Mouse (Mus musculus) stomach, embryonic 16.5 days (tissue): ENCODE measurements around the gene Krt75. TPM values are rescaled to one million over a fixed set of nuclear protein-coding genes. Genes with fewer than 3 reads are reported as not detected.
"Not testable (repeated sequence)": the region's sequence is repeated elsewhere in the genome, so short reads cannot be mapped to it uniquely, and the experiment has no call there.

Experiments
- ATAC-seq: fragments of 200-750 bp; cut with Nextera tagmentation; 2 replicates; pipeline ENCODE4 v1.8.0; 2017; ENCODE audit warnings: moderate number of reproducible peaks, moderate TSS enrichment; ENCODE audit not compliant: insufficient read depth, low FRiP score
- H3K27ac ChIP-seq: fragments of 300-500 bp; sonication (generic); 2 replicates; pipeline ENCODE4 v1.5.1; 2014; ENCODE audit warnings: low read length
- H3K27me3 ChIP-seq: fragments of 300-500 bp; sonication (generic); 2 replicates; pipeline ENCODE4 v1.6.1; 2014; ENCODE audit warnings: low read length, control low read depth, mixed read lengths; ENCODE audit not compliant: control insufficient read depth, insufficient read depth
- H3K36me3 ChIP-seq: fragments of 300-500 bp; sonication (generic); 2 replicates; pipeline ENCODE4 v1.6.1; 2014; ENCODE audit warnings: low read length; ENCODE audit not compliant: control insufficient read depth, insufficient read depth
- H3K4me1 ChIP-seq: fragments of 300-500 bp; sonication (generic); 2 replicates; pipeline ENCODE4 v1.6.1; 2014; ENCODE audit warnings: low read length, control low read depth, mixed read lengths; ENCODE audit not compliant: control insufficient read depth, insufficient read depth
- H3K4me2 ChIP-seq: fragments of 300-500 bp; sonication (generic); 2 replicates; pipeline ENCODE4 v1.6.1; 2014; ENCODE audit warnings: low read depth, low read length, mixed read lengths
- H3K4me3 ChIP-seq: fragments of 300-500 bp; sonication (generic); replicated peaks from 2 replicates; pipeline ENCODE4 v1.5.1; 2014; ENCODE audit warnings: mild to moderate bottlenecking, low read length
- H3K9ac ChIP-seq: fragments of 300-500 bp; sonication (generic); 2 replicates; pipeline ENCODE4 v1.6.1; 2014; ENCODE audit warnings: low read length
- H3K9me3 ChIP-seq: fragments of 300-500 bp; sonication (generic); replicated peaks from 2 replicates; pipeline ENCODE4 v1.6.1; 2016; ENCODE audit warnings: low read length, control low read depth; ENCODE audit not compliant: control insufficient read depth
- WGBS: fragments of 180-500 bp; shearing (Covaris S2); extraction: QIAGEN DNeasy Blood & Tissue Kit; methylation state at CpG from one replicate; pipeline ENCODE4 v1.1.7; 2014; 5-methylcytosine and 5-hydroxymethylcytosine counted together
- microRNA-seq: library from miRNA; unstranded; fragments of <30 nt; microRNA quantifications from one replicate; pipeline ENCODE4, GENCODE M21; 2016
- polyA plus RNA-seq: library from polyadenylated mRNA; unstranded; fragments of >200 nt; fragmentation: Nextera tagmentation; extraction: Ambion mirVana; gene quantifications from 2 replicates; pipeline ENCODE4 v1.2.1, GENCODE M21; 2015

Gene Krt75
- polyA plus RNA-seq, 1 experiment from 2014 or later: 0.26 TPM

DNA sequence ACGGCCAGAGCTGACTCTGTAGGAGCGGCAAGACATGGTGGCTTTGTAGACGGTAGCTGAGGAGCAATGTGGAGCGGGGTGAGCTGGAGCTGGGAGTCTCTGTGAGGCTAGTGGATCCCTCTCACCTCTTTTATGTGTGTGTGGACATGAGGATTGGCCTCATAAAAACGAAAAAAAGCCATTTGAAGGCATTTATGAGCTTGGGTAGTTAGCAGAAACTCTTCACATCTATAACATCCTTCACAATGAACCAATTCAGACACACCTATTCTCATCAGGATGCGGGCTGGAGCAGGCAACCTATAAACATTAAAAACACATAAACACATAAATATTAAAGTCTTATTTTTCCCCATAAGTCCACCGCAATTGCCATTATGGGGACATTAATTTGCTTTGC is 41.0 kb downstream of the Krt75 start, which contains the start of gene Krt84:
Gene Krt84 (minus strand): TSS at position 101 of the 400 bp plus-strand sequence.
- Histone ChIP-seq H3K27me3 (no peaks in the 10 kb centered on the region), H3K9me3 (no peaks in the 10 kb centered on the region), H3K4me3 (no peak within 1 kb of the TSS), H3K9ac (no peak within 1 kb of the TSS), H3K4me2 (no peak within 1 kb of the TSS), H3K4me1 (no peaks in the 10 kb centered on the region), H3K36me3 (no peaks in the 10 kb centered on the region), H3K27ac (no peak within 1 kb of the TSS)
- 81% methylated on average over 7 of the region's 7 CpGs for WGBS
- ATAC-seq: no peak

GRCm38 (mm10) chr15:101522556-101523232 is 51.0 kb downstream of the Krt75 start:
- Histone ChIP-seq H3K9me3 (no peaks in the 10 kb centered on the region), H3K4me3 (no peak overlapping the region), H3K4me2 (no peak overlapping the region), H3K27me3 (0 out of 2 replicates have a peak, but pooled peaks cover 4% of the 10 kb centered on the region), H3K36me3 (no peaks in the 10 kb centered on the region), H3K4me1 (no peaks in the 10 kb centered on the region), H3K27ac (peak overlapping the region; percentile 78), H3K9ac (no peak overlapping the region)
- WGBS: 63% methylated on average over 4 of the region's 4 CpGs
- ATAC-seq: 0 out of 2 replicates have a peak, but pooled peaks have one; percentile 37

- Histone ChIP-seq H3K4me1 (no peaks in the 10 kb centered on the region), H3K27ac (no peak overlapping the region), H3K9ac (no peak overlapping the region), H3K27me3 (0 out of 2 replicates have a peak, but pooled peaks cover 4% of the 10 kb centered on the region), H3K4me2 (no peak overlapping the region), H3K36me3 (no peaks in the 10 kb centered on the region), H3K9me3 (no peaks in the 10 kb centered on the region), H3K4me3 (no peak overlapping the region)
- whole genome bisulfite sequencing: 13% methylated on average over 2 of the region's 2 CpGs
- ATAC-seq: no peak
Observed at GRCm38 (mm10) chr15:101519792-101520191, 53.9 kb downstream of the Krt75 start.

- not testable (repeated sequence) for H3K27ac ChIP-seq, ATAC-seq, H3K36me3 ChIP-seq, H3K27me3 ChIP-seq, H3K9me3 ChIP-seq, H3K4me3 ChIP-seq, H3K4me2 ChIP-seq, H3K4me1 ChIP-seq, H3K9ac ChIP-seq
- WGBS: 76% methylated on average over 2 of the region's 2 CpGs
Observed at GRCm38 (mm10) chr15:101517161-101517560, 56.5 kb downstream of the Krt75 start, which contains the start of gene Gm49425. TSS of gene Gm49425 (minus strand) at chr15:101517261.

Small RNAs within 50 kb of the gene (microRNA-seq; reads per million reads assigned to microRNA genes)
- gene Gm44393: not detected
- gene Gm44460: not detected

Other genes with a start within 250 kb of the Krt75 start
- gene Krt80, start 203.7 kb downstream of the Krt75 start, polyA plus RNA-seq: 37.4 and 64.5 TPM in 2 replicates
- 378 and 523 TPM in 2 replicates for gene Krt7, start 162.9 kb downstream of the Krt75 start, polyA plus RNA-seq
- 0.19 and 0.26 TPM in 2 replicates for gene Krt87, start 135.1 kb downstream of the Krt75 start, polyA plus RNA-seq
- 0.15 TPM in 1 of 2 replicates, not detected in the other for gene Krt88, start 126.2 kb downstream of the Krt75 start, polyA plus RNA-seq
- gene Krt81, start 110.2 kb downstream of the Krt75 start, polyA plus RNA-seq: not detected in 2 replicates
- gene Krt86, start 100.4 kb downstream of the Krt75 start, polyA plus RNA-seq: not detected in 2 replicates
- gene Krt83, start 82.4 kb downstream of the Krt75 start, polyA plus RNA-seq: not detected in 2 replicates
- gene Gm49425, start 56.6 kb downstream of the Krt75 start, polyA plus RNA-seq: not detected in 2 replicates
- 0.09 TPM in 1 of 2 replicates, not detected in the other for gene Krt84, start 41.1 kb downstream of the Krt75 start, polyA plus RNA-seq
- not detected in 2 replicates for gene Krt82, start 23.2 kb downstream of the Krt75 start, polyA plus RNA-seq
- gene Krt90, start 11.0 kb downstream of the Krt75 start, polyA plus RNA-seq: 0.13 and 0.17 TPM in 2 replicates
- gene Gm5414, start 54.3 kb upstream of the Krt75 start, polyA plus RNA-seq: not detected in 2 replicates
- 0.14 TPM in 1 of 2 replicates, not detected in the other for gene Gm5478, start 73.5 kb upstream of the Krt75 start, polyA plus RNA-seq
- 14.7 and 18.5 TPM in 2 replicates for gene Krt6b, start 106.4 kb upstream of the Krt75 start, polyA plus RNA-seq
- gene Krt6a, start 120.4 kb upstream of the Krt75 start, polyA plus RNA-seq: 458 and 584 TPM in 2 replicates
- gene Krt5, start 139.0 kb upstream of the Krt75 start, polyA plus RNA-seq: 464 and 594 TPM in 2 replicates
- gene Krt71, start 169.2 kb upstream of the Krt75 start, polyA plus RNA-seq: not detected in 2 replicates
- gene Krt72, start 212.6 kb upstream of the Krt75 start, polyA plus RNA-seq: not detected in 2 replicates
- gene Krt73, start 228.4 kb upstream of the Krt75 start, polyA plus RNA-seq: not detected in 2 replicates
- 0.05 TPM in 1 of 2 replicates, not detected in the other for gene Krt2, start 244.3 kb upstream of the Krt75 start, polyA plus RNA-seq